Mouse (Mus musculus) midbrain, embryonic 13.5 days (tissue): ENCODE measurements at regions not wholly inside any gene's neighbourhood (a gene's known extent, or its start where the extent isn't known, plus 50 kb on each side); places are given as distances from the start of the nearest gene placed in this dataset.
"Not testable (repeated sequence)": the region's sequence is repeated elsewhere in the genome, so short reads cannot be mapped to it uniquely, and the experiment has no call there.

Source experiments
- ATAC-seq: fragments of 200-750 bp; cut with Nextera tagmentation; 2 replicates; pipeline ENCODE4 v1.8.0; 2017; ENCODE audit warnings: mild to moderate bottlenecking, moderate TSS enrichment, moderate library complexity
- H3K27ac ChIP-seq: fragments of 300-500 bp; sonication (generic); 2 replicates; pipeline ENCODE4 v1.5.1; 2015; ENCODE audit warnings: inconsistent platforms, mild to moderate bottlenecking, moderate library complexity
- H3K27me3 ChIP-seq: fragments of 300-500 bp; sonication (generic); 2 replicates; pipeline ENCODE4 v1.6.1; 2015; ENCODE audit warnings: mild to moderate bottlenecking, inconsistent platforms
- H3K36me3 ChIP-seq: fragments of 300-500 bp; sonication (generic); 2 replicates; pipeline ENCODE4 v1.6.1; 2015; ENCODE audit warnings: mild to moderate bottlenecking, inconsistent platforms
- H3K4me1 ChIP-seq: fragments of 300-500 bp; sonication (generic); replicated peaks from 2 replicates; pipeline ENCODE4 v1.6.1; 2015; ENCODE audit warnings: inconsistent platforms
- H3K4me2 ChIP-seq: fragments of 300-500 bp; sonication (generic); replicated peaks from 2 replicates; pipeline ENCODE4 v1.6.1; 2015; ENCODE audit warnings: moderate library complexity, mild to moderate bottlenecking, inconsistent platforms
- H3K4me3 ChIP-seq: fragments of 300-500 bp; sonication (generic); replicated peaks from 2 replicates; pipeline ENCODE4 v1.5.1; 2015; ENCODE audit warnings: mild to moderate bottlenecking, inconsistent platforms
- H3K9ac ChIP-seq: fragments of 300-500 bp; sonication (generic); replicated peaks from 2 replicates; pipeline ENCODE4 v1.6.1; 2015; ENCODE audit warnings: mild to moderate bottlenecking, inconsistent platforms
- H3K9me3 ChIP-seq: fragments of 300-500 bp; sonication (generic); 2 replicates; pipeline ENCODE4 v1.6.1; 2016; ENCODE audit warnings: mild to moderate bottlenecking, inconsistent platforms
- WGBS: fragments of 180-500 bp; shearing (Covaris S2); methylation state at CpG from one replicate; pipeline ENCODE4 v1.1.7; 2015; 5-methylcytosine and 5-hydroxymethylcytosine counted together

DNA sequence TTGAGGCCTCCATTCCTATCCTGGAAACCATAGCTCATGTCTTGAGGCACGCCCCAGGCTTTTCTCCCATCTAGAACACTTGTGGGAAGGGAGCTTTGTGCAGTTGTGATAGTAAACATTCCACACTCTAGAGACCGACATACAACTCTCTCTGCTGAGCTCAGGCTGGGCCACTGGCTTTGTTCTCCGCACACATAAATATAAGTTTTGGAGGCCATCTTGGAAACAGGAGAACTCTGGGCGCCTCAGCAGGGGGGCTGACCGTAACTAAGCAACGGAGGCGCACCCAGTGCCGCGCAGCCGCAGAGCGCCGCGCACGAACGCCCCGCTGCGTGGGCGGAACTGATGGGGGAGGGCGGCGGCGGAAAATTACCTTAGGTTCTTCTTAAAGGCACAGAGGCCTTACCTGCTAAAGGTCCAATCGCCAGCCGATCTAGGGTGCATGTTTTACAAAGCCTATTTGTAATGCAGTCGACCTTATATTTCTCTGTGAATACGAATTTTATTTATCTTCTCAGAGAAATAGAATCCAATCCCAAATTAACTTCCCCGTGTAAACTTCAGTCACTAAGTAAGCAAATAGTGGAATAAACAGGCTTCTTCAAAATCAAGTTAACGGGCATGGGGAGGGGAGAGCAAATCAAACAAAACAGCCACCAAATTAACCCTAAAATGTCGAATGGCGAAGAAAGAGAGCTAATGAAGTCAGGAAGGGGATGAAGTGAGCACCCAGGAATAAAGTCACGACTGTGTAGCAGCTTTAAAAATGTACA lies 65.2 kb upstream of the Chd2 start:
- peak overlapping the region; percentile 59 for H3K4me2 ChIP-seq
- peak; percentile 91 for ATAC-seq
- 2% methylated on average over 30 of the region's 30 CpGs for WGBS

DNA sequence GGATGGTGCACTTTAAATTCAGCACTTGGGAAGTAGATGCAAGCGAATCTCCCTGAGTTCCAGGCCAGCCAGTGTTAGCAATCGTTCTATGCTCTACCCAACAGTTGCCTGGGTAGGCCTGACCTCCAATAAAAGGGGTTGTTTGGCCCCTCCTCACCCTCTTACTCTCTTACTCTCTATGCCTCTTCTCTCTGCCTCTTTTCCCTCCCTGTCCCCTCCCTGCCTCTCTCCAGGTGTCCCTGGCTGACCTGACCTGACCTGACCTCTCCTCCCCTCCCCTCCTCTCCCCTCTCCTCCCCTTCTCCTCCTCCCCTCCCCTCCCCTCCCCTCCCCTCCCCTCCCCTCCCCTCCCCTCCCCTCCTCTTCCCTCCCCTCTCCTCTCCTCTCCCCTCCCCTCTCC lies 63.0 kb upstream of the Chd2 start:
- H3K9me3 ChIP-seq, result no peaks in the 10 kb centered on the region
- H3K4me2 ChIP-seq, result no peak overlapping the region
- 55% methylated on average over 2 of the region's 2 CpGs for WGBS
- H3K27ac ChIP-seq, result no peak overlapping the region
- no peak overlapping the region for H3K9ac ChIP-seq
- H3K27me3 ChIP-seq, result no peaks in the 10 kb centered on the region
- no peaks in the 10 kb centered on the region for H3K36me3 ChIP-seq
- no peak for ATAC-seq
- H3K4me3 ChIP-seq, result no peak overlapping the region
- H3K4me1 ChIP-seq, result peaks cover 19% of the 10 kb centered on the region

More for the DNA sequence above, 65.2 kb upstream of the Chd2 start:
- Histone ChIP-seq H3K9me3 (no peaks in the 10 kb centered on the region), H3K4me1 (peaks cover 19% of the 10 kb centered on the region), H3K9ac (peak overlapping the region; percentile 65), H3K27ac (peak overlapping the region; percentile 90), H3K4me3 (peak overlapping the region; percentile 31), H3K27me3 (no peaks in the 10 kb centered on the region), H3K36me3 (no peaks in the 10 kb centered on the region)

DNA sequence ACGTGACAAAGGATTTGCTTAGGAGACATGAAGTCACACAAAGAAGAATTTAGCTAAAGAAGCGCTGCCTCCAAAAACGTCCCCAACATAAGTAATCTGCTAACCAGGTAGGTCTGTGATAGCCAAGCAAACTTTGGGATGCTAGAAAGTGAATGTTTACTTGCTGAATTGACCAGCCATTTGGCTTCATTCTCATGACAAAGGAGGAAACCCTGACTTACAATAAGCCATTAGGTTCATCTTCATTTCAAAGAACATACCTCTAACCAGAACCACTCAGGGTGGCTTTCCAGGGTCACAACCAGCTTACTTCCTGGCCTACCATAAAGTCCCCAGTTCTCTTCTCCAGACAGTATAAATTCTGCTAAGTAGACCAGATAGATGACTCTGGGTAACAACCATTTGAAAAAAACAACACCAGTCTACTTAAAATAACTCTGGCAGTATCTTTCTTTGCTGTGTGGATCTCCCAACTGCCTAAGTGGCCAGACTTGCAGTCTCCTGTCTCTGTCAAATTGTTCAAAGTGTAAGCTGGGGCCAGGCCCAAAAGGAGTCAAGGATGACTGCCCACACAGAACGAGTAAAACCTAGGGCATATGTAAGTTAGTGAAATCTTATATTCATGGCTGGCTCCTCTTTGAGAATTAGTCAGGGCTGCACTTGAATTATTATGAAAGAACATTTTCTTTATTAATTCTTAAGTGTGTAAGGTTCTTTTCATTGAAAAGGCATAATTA lies 61.4 kb upstream of the Chd2 start:
- Histone ChIP-seq H3K9me3 (no peaks in the 10 kb centered on the region), H3K4me3 (no peak overlapping the region), H3K9ac (no peak overlapping the region), H3K27ac (no peak overlapping the region), H3K27me3 (no peaks in the 10 kb centered on the region), H3K4me1 (peaks cover 11% of the 10 kb centered on the region), H3K4me2 (no peak overlapping the region), H3K36me3 (no peaks in the 10 kb centered on the region)
- no peak for ATAC-seq
- WGBS, result 57% methylated on average over 4 of the region's 4 CpGs

DNA sequence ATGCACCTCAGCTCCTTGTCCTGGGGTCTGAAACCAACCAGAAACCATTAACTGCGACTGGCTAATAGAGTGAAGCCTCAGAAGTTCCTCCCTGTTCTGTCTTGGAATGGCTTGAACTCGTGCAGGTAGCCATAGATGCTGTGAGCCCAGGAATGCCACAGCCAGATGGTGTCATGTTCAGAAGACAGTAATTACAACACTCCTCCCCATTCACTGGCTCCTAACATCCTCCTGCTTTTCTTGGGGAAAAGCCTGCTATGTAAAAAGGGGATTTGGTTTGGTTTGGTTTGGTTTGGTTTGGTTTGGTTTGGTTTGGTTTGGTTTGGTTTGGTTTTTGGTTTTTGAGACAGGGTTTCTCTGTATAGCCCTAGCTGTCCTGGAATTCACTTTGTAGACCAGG lies 59.7 kb upstream of the Chd2 start:
- no peak overlapping the region for H3K4me2 ChIP-seq
- H3K9me3 ChIP-seq, result no peaks in the 10 kb centered on the region
- H3K4me3 ChIP-seq, result no peak overlapping the region
- 77% methylated on average over 2 of the region's 2 CpGs for WGBS
- H3K9ac ChIP-seq, result no peak overlapping the region
- peaks cover 19% of the 10 kb centered on the region for H3K4me1 ChIP-seq
- ATAC-seq, result no peak
- no peak overlapping the region for H3K27ac ChIP-seq
- H3K36me3 ChIP-seq, result no peaks in the 10 kb centered on the region
- no peaks in the 10 kb centered on the region for H3K27me3 ChIP-seq

DNA sequence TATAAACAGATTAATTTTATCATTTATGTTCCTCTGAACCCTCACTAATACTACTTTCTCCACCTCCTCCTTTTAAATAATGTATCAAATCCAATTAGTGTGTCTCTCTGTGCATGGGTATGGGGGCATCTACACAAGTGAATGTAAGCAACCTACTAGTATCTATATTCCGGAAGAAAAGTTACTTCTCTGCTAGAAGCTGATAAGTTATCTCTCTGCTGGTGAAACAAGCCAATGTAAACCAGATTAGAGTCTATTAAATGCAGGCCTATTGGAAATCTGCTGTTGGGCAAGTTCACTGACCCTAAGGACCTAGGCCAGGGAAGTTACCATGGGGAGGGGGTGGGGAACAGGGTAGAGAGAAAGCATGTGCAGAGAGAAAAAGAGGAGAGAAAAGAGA lies 59.1 kb upstream of the Chd2 start:
- Histone ChIP-seq H3K9me3 (no peaks in the 10 kb centered on the region), H3K4me3 (no peak overlapping the region), H3K9ac (no peak overlapping the region), H3K36me3 (no peaks in the 10 kb centered on the region), H3K27me3 (no peaks in the 10 kb centered on the region), H3K27ac (no peak overlapping the region), H3K4me2 (no peak overlapping the region), H3K4me1 (peaks cover 25% of the 10 kb centered on the region)
- 96% methylated on average over 1 of the region's 1 CpGs for WGBS
- no peak for ATAC-seq

DNA sequence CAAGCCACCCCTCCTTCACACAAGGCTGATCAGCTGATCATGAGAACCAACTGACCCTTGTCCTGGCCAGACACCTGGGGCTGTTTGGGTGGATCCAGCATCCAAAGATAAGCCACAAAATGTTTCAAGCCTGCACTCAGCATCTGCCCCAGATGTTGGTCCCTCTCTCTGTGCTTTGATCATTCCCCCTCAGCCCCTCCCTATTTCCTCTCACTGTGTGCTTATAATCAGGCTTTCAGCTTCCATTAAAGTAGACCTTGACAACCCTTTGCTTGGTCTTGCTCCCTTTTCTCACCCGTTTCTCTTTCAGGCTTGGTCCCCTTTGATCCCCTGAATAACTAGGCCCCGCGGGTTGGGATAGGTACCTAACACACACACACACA lies 58.4 kb upstream of the Chd2 start:
- not testable (repeated sequence) for H3K4me3 ChIP-seq, H3K4me2 ChIP-seq, H3K27ac ChIP-seq, H3K9ac ChIP-seq, H3K27me3 ChIP-seq, H3K9me3 ChIP-seq, ATAC-seq, H3K36me3 ChIP-seq
- 80% methylated on average over 3 of the region's 3 CpGs for WGBS
- H3K4me1 ChIP-seq, result peaks cover 31% of the 10 kb centered on the region

DNA sequence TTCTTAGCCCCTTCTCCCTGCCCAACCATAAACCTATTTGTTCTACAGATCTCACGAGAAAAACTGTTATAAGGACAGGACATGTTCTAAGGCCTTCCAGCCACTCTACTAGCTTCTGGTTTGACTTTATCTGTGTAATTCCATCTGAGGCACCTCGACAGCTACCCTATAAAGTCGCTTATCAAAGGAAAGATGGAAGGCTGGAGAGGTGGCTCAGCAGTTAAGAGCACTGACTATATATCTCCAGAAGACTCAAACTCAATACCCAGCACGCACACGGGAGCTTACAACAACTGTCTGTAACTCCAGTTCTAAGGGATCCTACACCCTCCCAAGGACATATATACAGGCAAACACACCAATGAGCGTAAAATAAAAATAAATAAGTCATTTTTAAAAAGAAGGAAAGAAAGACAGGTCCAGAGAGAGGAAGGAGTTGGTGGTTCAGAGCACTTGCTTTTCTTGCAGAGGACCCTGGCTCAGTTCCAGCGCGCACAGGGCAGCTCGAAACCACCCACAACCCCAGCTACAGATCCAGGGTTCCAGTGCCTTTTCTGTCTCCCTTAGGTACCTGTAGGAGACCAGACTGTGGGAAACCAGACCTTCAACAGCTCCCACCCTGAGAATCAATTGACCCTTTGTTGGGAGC lies 57.8 kb upstream of the Chd2 start:
- H3K27me3 ChIP-seq, result no peaks in the 10 kb centered on the region
- H3K4me1 ChIP-seq, result peaks cover 37% of the 10 kb centered on the region
- H3K9ac ChIP-seq, result no peak overlapping the region
- H3K9me3 ChIP-seq, result no peaks in the 10 kb centered on the region
- no peaks in the 10 kb centered on the region for H3K36me3 ChIP-seq
- H3K4me2 ChIP-seq, result no peak overlapping the region
- WGBS, result 95% methylated on average over 9 of the region's 9 CpGs
- no peak overlapping the region for H3K27ac ChIP-seq
- H3K4me3 ChIP-seq, result no peak overlapping the region
- no peak for ATAC-seq

DNA sequence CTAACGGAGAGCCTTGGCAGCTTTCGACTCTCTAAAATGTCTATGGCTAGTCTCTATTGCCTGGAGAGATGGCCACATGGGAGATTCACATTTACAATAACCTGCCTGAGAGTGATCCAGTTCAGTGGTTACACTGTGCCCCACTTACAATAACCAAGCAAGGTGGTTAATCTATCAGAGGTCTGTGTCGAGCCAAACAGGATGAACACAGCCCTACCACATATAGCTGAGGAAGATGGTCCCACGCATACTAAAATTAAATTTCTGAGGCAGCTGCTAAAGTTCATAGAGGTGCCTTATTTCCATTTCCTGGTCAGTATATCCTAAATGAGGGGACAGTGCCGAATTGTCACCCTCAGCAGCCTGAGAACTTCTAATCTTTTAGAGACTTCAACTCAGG lies 56.3 kb upstream of the Chd2 start:
- H3K9me3 ChIP-seq, result no peaks in the 10 kb centered on the region
- H3K4me3 ChIP-seq, result no peak overlapping the region
- peaks cover 46% of the 10 kb centered on the region for H3K4me1 ChIP-seq
- ATAC-seq, result no peak
- H3K27me3 ChIP-seq, result no peaks in the 10 kb centered on the region
- 77% methylated on average over 5 of the region's 5 CpGs for WGBS
- peak overlapping the region; percentile 22; the same call in 1 of the 2 replicates for H3K27ac ChIP-seq
- H3K4me2 ChIP-seq, result no peak overlapping the region
- H3K36me3 ChIP-seq, result no peaks in the 10 kb centered on the region
- H3K9ac ChIP-seq, result no peak overlapping the region

DNA sequence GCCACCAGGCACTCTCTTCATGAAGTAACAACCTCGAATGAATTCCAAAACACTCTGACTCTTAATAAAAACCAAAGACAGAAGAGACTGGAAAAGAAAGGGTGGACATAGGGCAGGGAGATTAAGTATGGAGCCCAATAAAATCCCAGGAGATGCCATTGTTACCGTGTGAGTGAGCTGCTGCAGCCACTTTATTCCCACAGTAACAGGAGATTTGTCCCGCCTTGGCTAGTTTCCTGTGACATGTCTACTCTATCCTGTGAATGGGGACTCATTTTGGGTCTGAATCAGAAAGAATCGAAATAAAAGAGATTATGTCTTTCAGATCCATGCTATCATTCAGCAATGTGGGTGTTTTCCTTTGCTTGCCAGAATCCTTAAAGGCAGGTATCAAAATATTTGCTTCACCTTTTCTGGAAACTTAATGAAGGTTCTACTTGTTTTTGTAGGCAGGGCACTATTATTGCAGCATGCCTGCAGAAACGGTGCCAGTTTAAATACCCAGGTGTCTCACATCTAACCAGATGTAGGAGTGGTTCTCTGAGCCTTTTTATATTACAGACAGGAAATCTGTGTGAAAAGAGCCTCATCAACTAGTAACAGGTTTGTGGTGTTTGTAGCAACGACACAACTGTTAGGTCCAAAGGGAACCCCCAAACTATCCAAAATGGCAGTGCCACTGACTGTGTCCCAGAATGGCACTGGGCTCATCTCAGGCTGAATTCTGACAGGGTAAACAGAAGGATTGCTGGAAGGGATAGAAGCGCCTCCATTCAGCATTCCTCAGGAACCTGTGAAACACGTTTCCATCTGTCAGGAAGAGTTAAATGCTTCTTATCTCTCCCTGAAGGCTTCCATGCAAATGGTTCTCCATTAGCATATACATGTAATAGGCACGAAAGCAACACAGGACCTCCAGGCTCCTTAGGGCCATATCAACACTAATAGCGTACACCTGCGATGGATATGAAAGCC lies 55.5 kb upstream of the Chd2 start:
- Histone ChIP-seq H3K4me3 (no peak overlapping the region), H3K27me3 (no peaks in the 10 kb centered on the region), H3K9ac (no peak overlapping the region), H3K4me2 (no peak overlapping the region), H3K4me1 (peaks cover 46% of the 10 kb centered on the region), H3K9me3 (no peaks in the 10 kb centered on the region), H3K36me3 (no peaks in the 10 kb centered on the region), H3K27ac (peak overlapping the region; percentile 92)
- WGBS, result 43% methylated on average over 11 of the region's 11 CpGs
- ATAC-seq, result no peak

DNA sequence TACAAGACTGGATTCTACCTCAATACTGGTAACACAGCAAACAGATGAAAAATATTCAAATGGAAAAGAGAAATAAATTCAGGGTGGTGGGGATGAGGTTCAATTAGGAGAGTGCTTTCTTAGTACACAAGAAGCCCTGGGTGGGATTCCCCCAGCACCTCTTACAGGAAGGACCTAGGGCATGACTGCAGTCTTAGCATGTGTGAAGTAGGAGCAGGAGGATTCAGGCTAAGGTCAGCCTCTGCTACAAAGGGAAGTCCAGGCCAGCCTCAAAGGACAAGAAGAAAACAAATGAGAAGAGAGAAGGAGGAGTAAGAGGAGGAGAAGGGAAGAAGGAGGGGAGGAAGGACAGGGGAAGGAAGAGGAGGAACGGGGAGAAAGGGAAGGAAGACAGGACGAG lies 54.8 kb upstream of the Chd2 start:
- no peaks in the 10 kb centered on the region for H3K9me3 ChIP-seq
- H3K36me3 ChIP-seq, result no peaks in the 10 kb centered on the region
- H3K9ac ChIP-seq, result no peak overlapping the region
- ATAC-seq, result no peak
- H3K27ac ChIP-seq, result peak overlapping the region; percentile 92
- peaks cover 46% of the 10 kb centered on the region for H3K4me1 ChIP-seq
- WGBS, result 43% methylated on average over 2 of the region's 2 CpGs
- no peak overlapping the region for H3K4me2 ChIP-seq
- no peak overlapping the region for H3K4me3 ChIP-seq
- no peaks in the 10 kb centered on the region for H3K27me3 ChIP-seq

DNA sequence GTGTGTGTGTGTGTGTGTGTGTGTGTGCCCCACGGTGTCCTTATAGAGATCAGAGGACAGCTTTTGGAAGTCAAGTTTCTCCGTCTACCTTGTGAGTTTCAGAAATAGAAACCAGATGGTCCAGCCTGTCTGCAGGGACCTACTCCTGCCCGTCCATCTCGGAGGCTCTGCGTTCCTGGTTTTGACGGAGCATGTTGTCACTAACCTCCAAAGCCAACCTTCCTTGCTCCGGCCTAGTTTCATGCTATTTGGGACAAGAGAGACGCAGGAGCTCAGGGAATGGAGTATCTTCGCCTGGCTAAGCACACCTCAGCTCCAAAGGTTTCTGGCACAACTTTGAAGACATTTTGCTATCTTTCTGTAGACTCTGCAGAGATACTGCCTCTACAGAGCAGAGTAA lies 54.2 kb upstream of the Chd2 start:
- H3K4me2 ChIP-seq, result peak overlapping the region; percentile 60
- no peak overlapping the region for H3K4me3 ChIP-seq
- H3K4me1 ChIP-seq, result peaks cover 46% of the 10 kb centered on the region
- no peak overlapping the region for H3K9ac ChIP-seq
- 43% methylated on average over 9 of the region's 9 CpGs for WGBS
- no peaks in the 10 kb centered on the region for H3K36me3 ChIP-seq
- no peak; the same call in 1 of the 2 replicates for ATAC-seq
- H3K27ac ChIP-seq, result peak overlapping the region; percentile 92
- H3K9me3 ChIP-seq, result no peaks in the 10 kb centered on the region
- no peaks in the 10 kb centered on the region for H3K27me3 ChIP-seq
